Mouse (Mus musculus) kidney, adult 2 months (tissue): ENCODE measurements around the gene Frmd4b. TPM values are rescaled to one million over a fixed set of nuclear protein-coding genes. Genes with fewer than 3 reads are reported as not detected.
A peak's percentile ranks its signal among the peaks of the same experiment; 100 is the strongest.
"Not testable (repeated sequence)": the region's sequence is repeated elsewhere in the genome, so short reads cannot be mapped to it uniquely, and the experiment has no call there.

Experiments
- DNase-seq: peaks from one replicate; pipeline ENCODE4 v3.0.0; 2021
- H3K27ac ChIP-seq: fragments of 200-500 bp; 2 replicates; pipeline ENCODE4 v1.5.1; 2012; ENCODE audit warnings: low read depth, low read length, control low read depth, inconsistent platforms; ENCODE audit not compliant: insufficient read depth
- H3K27me3 ChIP-seq: fragments of 200-500 bp; replicated peaks from 2 replicates; pipeline ENCODE4 v1.6.1; 2012; ENCODE audit warnings: mild to moderate bottlenecking, moderate library complexity, low read length, inconsistent platforms; ENCODE audit not compliant: control insufficient read depth, insufficient read depth
- H3K36me3 ChIP-seq: fragments of 200-500 bp; 2 replicates; pipeline ENCODE4 v1.6.1; 2012; ENCODE audit warnings: mild to moderate bottlenecking, moderate library complexity, low read length, inconsistent platforms; ENCODE audit not compliant: control insufficient read depth, insufficient read depth
- H3K4me1 ChIP-seq: fragments of 200-500 bp; 2 replicates; pipeline ENCODE4 v1.6.1; 2011; ENCODE audit warnings: low read length; ENCODE audit not compliant: control insufficient read depth, insufficient read depth
- H3K4me3 ChIP-seq: fragments of 200-500 bp; 2 replicates; pipeline ENCODE4 v1.5.1; 2011; ENCODE audit warnings: mild to moderate bottlenecking, low read depth, low read length, control low read depth; ENCODE audit not compliant: insufficient read depth
- CTCF ChIP-seq: fragments of 200-500 bp; conservative IDR thresholded peaks from 2 replicates; pipeline ENCODE4 v1.5.1; 2011; ENCODE audit warnings: low read depth, mild to moderate bottlenecking, control low read depth, low read length, moderate library complexity, mixed read lengths; ENCODE audit not compliant: insufficient read depth, insufficient read length
- POLR2A ChIP-seq: fragments of 200-500 bp; IDR thresholded peaks from one replicate; pipeline ENCODE4 v1.6.1; 2011; ENCODE audit warnings: low read depth, low read length, control low read depth
- WGBS: fragments of 180-500 bp; shearing (Covaris S2); methylation state at CpG from one replicate; pipeline ENCODE4 v1.1.7; 2018; 5-methylcytosine and 5-hydroxymethylcytosine counted together
- polyA plus RNA-seq: library from polyadenylated mRNA; depleted of rRNA; stranded (reverse); fragments of >200 nt; gene quantifications from 2 replicates; pipeline ENCODE4 v1.2.3, GENCODE M21; 2012

Gene Frmd4b
- polyA plus RNA-seq, 1 experiment = 18.2 TPM

DNA sequence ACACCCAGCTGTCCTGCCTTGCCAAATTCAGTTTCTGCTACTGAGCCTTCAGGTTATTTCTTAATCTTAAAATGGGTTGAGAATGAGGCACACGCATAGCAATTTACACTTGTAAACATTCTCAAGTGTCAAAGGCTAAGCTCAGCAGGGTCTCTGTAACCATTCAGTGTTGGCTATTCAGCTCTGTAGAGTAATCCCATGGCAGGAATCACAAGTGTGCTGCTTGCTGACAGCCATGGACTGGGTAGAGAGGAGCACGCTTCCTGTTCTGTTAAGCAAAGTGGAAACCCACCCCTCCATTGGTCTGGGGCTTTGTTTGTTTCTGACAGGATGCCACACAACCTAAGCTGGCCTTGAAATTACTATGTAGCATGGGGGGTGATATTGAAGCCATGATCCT, 246.4 kb downstream of the Frmd4b start:
- no peak for TF ChIP-seq CTCF
- no peak for TF ChIP-seq POLR2A
- DNase-seq = no peak
- H3K36me3 ChIP-seq = peaks cover 2% of the 10 kb centered on the region; the same call in 1 of the 2 replicates
- H3K27me3 ChIP-seq = no peaks in the 10 kb centered on the region
- 77% methylated on average over 2 of the region's 2 CpGs for WGBS
- H3K27ac ChIP-seq = no peak overlapping the region
- no peaks in the 10 kb centered on the region for H3K4me1 ChIP-seq
- no peak overlapping the region for H3K4me3 ChIP-seq

DNA sequence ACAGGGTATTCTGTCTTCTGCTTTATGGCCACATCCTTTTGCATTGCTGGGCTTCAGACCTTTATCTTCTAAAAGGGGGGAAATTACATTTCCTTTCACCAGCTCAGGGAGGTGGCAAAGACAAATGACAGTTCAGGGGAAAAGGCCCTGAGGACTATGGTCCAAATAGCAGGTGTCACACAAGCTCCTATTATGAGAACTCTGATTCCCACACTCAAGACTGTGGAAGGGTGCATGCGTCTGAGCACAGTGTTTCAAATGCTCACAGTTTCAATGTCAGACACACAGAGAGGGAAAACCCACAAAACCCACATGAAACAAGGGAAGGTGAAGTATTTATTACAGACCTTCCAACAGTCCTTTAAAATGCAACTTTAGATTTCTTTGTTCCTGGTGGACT, 246.9 kb downstream of the Frmd4b start:
- WGBS = 87% methylated on average over 1 of the region's 1 CpGs
- TF ChIP-seq POLR2A (no peak), CTCF (no peak)

DNA sequence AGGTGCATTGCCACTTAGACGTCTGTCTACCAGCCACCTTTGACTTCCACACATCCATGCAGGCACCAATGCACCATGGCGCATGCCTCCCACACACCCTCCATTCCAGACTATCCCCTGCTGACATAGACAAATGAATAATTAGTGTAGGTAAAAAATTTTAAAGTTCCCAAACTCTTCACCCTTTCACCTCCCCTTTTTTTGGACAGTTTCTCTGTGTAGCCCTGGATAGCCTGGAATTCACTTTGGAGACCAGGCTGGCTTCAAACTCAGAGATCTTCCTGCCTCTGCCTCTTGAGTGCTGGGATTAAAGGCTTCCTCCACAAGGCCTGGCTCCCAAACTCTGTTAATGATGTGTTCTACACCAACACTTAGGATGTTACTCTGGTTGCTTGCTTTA, 253.5 kb downstream of the Frmd4b start:
- no peak for TF ChIP-seq CTCF
- TF ChIP-seq POLR2A = no peak
- DNase-seq = no peak
- H3K27me3 ChIP-seq = no peaks in the 10 kb centered on the region
- peaks cover 2% of the 10 kb centered on the region for H3K36me3 ChIP-seq
- no peak overlapping the region for H3K4me3 ChIP-seq
- no peak overlapping the region for H3K27ac ChIP-seq
- WGBS = 85% methylated on average over 2 of the region's 2 CpGs
- H3K4me1 ChIP-seq = no peaks in the 10 kb centered on the region

More for the DNA sequence above, 246.9 kb downstream of the Frmd4b start:
- H3K36me3 ChIP-seq = peaks cover 2% of the 10 kb centered on the region; the same call in 1 of the 2 replicates
- DNase-seq = no peak
- H3K27me3 ChIP-seq = no peaks in the 10 kb centered on the region
- no peak overlapping the region for H3K27ac ChIP-seq
- H3K4me3 ChIP-seq = no peak overlapping the region
- no peaks in the 10 kb centered on the region for H3K4me1 ChIP-seq

DNA sequence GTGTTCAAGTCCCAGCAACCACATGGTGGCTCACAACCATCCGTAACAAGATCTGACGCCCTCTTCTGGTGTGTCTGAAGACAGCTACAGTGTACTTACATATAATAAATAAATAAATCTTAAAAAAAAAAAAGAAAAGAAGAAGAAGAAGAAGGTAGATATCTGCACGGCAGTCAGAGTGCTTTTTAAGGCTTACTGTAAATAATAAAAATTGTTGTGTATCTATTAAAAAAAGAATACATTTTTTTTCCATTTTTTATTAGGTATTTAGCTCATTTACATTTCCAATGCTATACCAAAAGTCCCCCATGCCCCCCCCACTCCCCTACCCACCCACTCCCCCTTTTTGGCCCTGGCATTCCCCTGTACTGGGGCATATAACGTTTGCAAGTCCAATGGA, 259.7 kb downstream of the Frmd4b start:
- H3K27ac ChIP-seq, DNase-seq, H3K4me3 ChIP-seq, H3K27me3 ChIP-seq, H3K4me1 ChIP-seq, H3K36me3 ChIP-seq: not testable (repeated sequence)
- 96% methylated on average over 4 of the region's 4 CpGs for WGBS

DNA sequence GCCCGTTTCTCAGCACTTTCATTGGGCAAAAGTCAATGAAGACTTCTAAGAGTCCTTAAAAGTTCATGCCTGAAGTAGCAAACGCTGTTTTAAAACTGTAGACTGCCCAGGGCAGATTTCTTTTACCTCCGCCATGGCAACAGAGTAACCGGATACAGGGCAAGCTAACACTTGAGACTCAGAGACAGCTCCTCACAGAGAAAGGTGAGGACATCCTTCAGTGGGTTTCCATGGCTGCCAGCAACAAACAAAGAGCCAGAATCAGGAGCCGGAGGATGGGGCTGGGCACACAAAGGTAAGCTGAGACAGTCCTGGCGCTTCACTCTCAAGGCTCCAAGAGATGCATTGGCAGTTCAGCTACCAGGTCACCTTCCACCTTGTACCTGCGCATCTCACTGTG, 260.7 kb downstream of the Frmd4b start:
- H3K36me3 ChIP-seq = no peaks in the 10 kb centered on the region; the same call in 1 of the 2 replicates
- 78% methylated on average over 7 of the region's 7 CpGs for WGBS
- no peak overlapping the region for H3K4me3 ChIP-seq
- TF ChIP-seq POLR2A (no peak), CTCF (no peak)
- no peak for DNase-seq
- no peak overlapping the region for H3K27ac ChIP-seq
- H3K27me3 ChIP-seq = no peaks in the 10 kb centered on the region
- H3K4me1 ChIP-seq = no peaks in the 10 kb centered on the region; the same call in 1 of the 2 replicates

GRCm38 (mm10) chr6:97355141-97355540, 262.2 kb downstream of the Frmd4b start:
- TF ChIP-seq POLR2A = no peak
- no peak for TF ChIP-seq CTCF
- WGBS = 71% methylated on average over 8 of the region's 8 CpGs

DNA sequence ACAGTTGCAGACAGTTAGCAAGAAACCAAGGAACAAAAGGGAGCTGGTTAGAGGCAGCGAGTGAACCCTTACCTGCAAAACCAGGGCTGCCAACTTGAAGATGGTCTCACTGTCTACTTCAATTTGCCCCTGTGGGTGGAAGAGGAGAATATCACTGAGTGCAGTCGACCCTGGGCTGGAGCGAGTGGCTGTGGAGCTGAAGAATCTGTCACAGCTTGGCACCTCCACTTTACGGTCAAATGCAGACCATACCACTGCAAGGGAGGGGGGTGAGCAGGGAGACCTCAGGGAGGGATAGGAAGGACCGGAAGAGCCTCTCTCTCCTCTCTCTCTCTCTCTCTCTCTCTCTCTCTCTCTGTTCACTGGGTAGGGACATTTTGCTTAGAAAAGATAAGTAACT, 263.4 kb downstream of the Frmd4b start:
- no peak for DNase-seq
- Histone ChIP-seq H3K27me3 (no peaks in the 10 kb centered on the region), H3K36me3 (no peaks in the 10 kb centered on the region; the same call in 1 of the 2 replicates), H3K4me3 (peak overlapping the region; percentile 43), H3K27ac (no peak overlapping the region), H3K4me1 (peaks cover 6% of the 10 kb centered on the region; the same call in 1 of the 2 replicates)
- TF ChIP-seq CTCF = no peak
- no peak for TF ChIP-seq POLR2A
- 42% methylated on average over 5 of the region's 5 CpGs for WGBS

More at GRCm38 (mm10) chr6:97355141-97355540, 262.2 kb downstream of the Frmd4b start:
- Histone ChIP-seq H3K36me3 (no peaks in the 10 kb centered on the region; the same call in none of the 2 replicates), H3K27me3 (no peaks in the 10 kb centered on the region), H3K4me3 (no peak overlapping the region), H3K27ac (no peak overlapping the region), H3K4me1 (no peaks in the 10 kb centered on the region; the same call in 1 of the 2 replicates)
- DNase-seq = no peak
